Mouse (Mus musculus): ENCODE results near the gene Hmga1. TPM values are rescaled to one million over a fixed set of nuclear protein-coding genes. Genes with fewer than 3 reads are reported as not detected.

The Hmga1 gene
- total and polyA plus RNA-seq, 3 experiments: 43.8 to 88.7 (median 83.7) TPM

DNA sequence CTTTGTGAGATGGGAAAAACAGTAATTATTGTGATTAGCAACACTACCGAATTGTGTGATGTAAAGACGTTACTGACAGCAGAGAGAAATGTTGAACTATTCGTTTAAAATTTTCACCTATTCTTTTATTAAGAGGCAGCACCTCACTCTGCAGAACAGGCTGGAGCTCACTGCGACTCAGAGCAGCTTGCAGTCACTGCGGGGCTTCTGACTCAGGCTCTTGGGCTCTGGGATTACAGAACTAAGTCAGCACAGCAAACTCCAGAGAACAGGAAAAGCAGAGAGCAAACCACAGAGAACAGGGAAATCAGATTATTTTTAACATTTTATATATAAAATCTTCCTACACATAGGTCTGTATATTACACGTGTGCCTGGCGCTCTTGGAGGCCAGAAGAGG is 53.3 kb downstream of the Hmga1 start:
- no peaks in the 10 kb centered on the region for H3K27me3 ChIP-seq (replicated peaks)
- TF ChIP-seq RCOR1 (conservative IDR thresholded peaks at IDR 0.05; ENCODE audit: low read depth, low read length): no peak
- no peak for TF ChIP-seq CTCF (conservative IDR thresholded peaks at IDR 0.05 in 1 of 2, IDR thresholded peaks at IDR 0.05 in 1 of 2; ENCODE audit: low read depth in 2 of 2, low read length in 2 of 2)
- TF ChIP-seq MEF2A (IDR thresholded peaks at IDR 0.05; ENCODE audit: borderline replicate concordance, low read depth, low read length): no peak
- TF ChIP-seq ZKSCAN1 (IDR thresholded peaks at IDR 0.05; ENCODE audit: borderline replicate concordance, low read depth, low read length): no peak
- TF ChIP-seq USF2 (conservative IDR thresholded peaks at IDR 0.05; ENCODE audit: low read depth, low read length): no peak
- no peak for TF ChIP-seq SIN3A (IDR thresholded peaks at IDR 0.05; ENCODE audit: low read length)
- dilution Hi-C loops (cut with MboI; ENCODE audit: extremely low pct_ligation_motif_present, extremely low pct_unique_long_range_greater_than_20kb, low sequenced_read_pairs): no loop called here
- peaks cover 8 to 66% of the 10 kb centered on the region in 2 experiments for H3K36me3 ChIP-seq (replicated peaks in 1 of 2; ENCODE audit: control insufficient read depth in 1 of 2, insufficient read depth in 1 of 2, low read length in 1 of 2)
- in situ Hi-C loops (cut with MboI; ENCODE audit: low pct_ligation_motif_present, low pct_unique_long_range_greater_than_20kb, low sequenced_read_pairs): no loop called here
- H3K27ac ChIP-seq (ENCODE audit: insufficient read depth, low read depth): no peak overlapping the region
- no peak overlapping the region for H3K4me3 ChIP-seq (replicated peaks in 1 of 3; ENCODE audit: low read depth in 2 of 3, low read length in 2 of 3, poor library complexity in 1 of 3)
- DNase-seq (ENCODE audit: extremely low read depth): no peak
- peaks cover 16% of the 10 kb centered on the region for H3K79me2 ChIP-seq (replicated peaks; ENCODE audit: control insufficient read depth, extremely low read depth, insufficient read depth, poor library complexity, severe bottlenecking)
- H3K4me1 ChIP-seq (ENCODE audit: control insufficient read depth in 1 of 2, insufficient read depth in 2 of 2): peaks cover 0 to 14% of the 10 kb centered on the region in 2 experiments; a peak in 2 of 4 replicates
- no peak overlapping the region for H3K4me2 ChIP-seq (ENCODE audit: insufficient read depth, low read depth, poor library complexity, severe bottlenecking)
- no peak overlapping the region for H3K9ac ChIP-seq (ENCODE audit: insufficient read depth, low read depth)
- no peaks in the 10 kb centered on the region for H3K9me3 ChIP-seq (replicated peaks; ENCODE audit: low read length)

DNA sequence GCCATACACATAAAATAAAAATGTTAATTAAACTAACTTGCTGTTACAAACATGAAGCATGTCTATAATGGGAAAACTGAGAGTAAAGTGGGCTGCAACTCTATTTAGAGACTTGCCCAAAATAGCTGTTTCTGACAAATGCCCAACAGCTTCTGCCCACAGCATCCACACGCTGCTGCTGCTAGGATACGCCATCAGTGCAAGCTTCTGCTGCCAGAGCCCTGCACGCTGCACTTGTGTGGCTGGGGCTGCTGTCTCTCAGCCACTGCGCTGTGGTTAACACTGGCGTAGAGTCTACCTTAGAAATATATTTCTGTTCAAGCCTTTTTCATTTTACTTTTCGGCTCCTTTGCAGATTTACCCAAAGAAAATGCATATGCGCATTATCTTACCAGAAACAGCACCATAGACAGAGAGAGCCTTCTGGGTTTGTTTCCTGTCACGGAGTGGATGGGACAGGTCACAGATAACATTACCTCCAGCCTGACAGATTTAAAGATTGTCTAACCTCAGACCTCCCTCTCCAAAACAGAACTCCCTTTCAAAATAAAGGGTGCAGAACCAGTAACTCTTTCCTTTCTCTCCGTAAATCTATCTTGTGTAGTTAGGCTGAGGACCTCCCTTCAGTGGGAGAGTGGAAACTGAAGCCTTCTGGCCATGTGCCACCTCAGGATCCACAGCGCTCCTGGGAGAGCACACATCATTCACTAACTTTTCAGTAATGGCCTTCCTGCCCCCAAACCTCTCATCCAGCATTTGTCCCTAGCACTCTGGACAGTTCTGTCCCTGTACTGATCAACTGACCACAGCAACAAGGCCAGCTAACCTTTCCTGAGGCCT is 54.6 kb downstream of the Hmga1 start:
- peaks cover 8 to 75% of the 10 kb centered on the region in 2 experiments for H3K36me3 ChIP-seq (replicated peaks in 1 of 2; ENCODE audit: control insufficient read depth in 1 of 2, insufficient read depth in 1 of 2, low read length in 1 of 2)
- no peak for DNase-seq (ENCODE audit: extremely low read depth)
- no peaks in the 10 kb centered on the region for H3K27me3 ChIP-seq (replicated peaks)
- H3K4me3 ChIP-seq (replicated peaks in 1 of 3; ENCODE audit: low read depth in 2 of 3, low read length in 2 of 3, poor library complexity in 1 of 3): no peak overlapping the region
- dilution Hi-C loops (cut with MboI; ENCODE audit: extremely low pct_ligation_motif_present, extremely low pct_unique_long_range_greater_than_20kb, low sequenced_read_pairs): no loop called here
- no peak overlapping the region for H3K27ac ChIP-seq (ENCODE audit: insufficient read depth, low read depth)
- TF ChIP-seq MYC (IDR thresholded peaks at IDR 0.05; ENCODE audit: low read depth, low read length): no peak
- no peak for TF ChIP-seq RAD21 (IDR thresholded peaks at IDR 0.05; ENCODE audit: low read depth, low read length)
- no peak for TF ChIP-seq IRF4 (IDR thresholded peaks at IDR 0.05; ENCODE audit: low read depth, low read length)
- no peak for TF ChIP-seq MAZ (IDR thresholded peaks at IDR 0.05; ENCODE audit: low read depth, low read length)
- TF ChIP-seq E2F4 (IDR thresholded peaks at IDR 0.05; ENCODE audit: insufficient replicate concordance, low read depth, low read length): no peak
- no peak for TF ChIP-seq MXI1 (IDR thresholded peaks at IDR 0.05; ENCODE audit: low read depth, low read length)
- TF ChIP-seq POLR2A (IDR thresholded peaks at IDR 0.05; ENCODE audit: low read depth, low read length): no peak
- no peak for TF ChIP-seq ETS1 (conservative IDR thresholded peaks at IDR 0.05; ENCODE audit: low read depth, low read length)
- no peak for TF ChIP-seq RCOR1 (conservative IDR thresholded peaks at IDR 0.05; ENCODE audit: low read depth, low read length)
- no peak for TF ChIP-seq MAFK (IDR thresholded peaks at IDR 0.05; ENCODE audit: insufficient replicate concordance, low read length)
- TF ChIP-seq CHD2 (IDR thresholded peaks at IDR 0.05; ENCODE audit: low read length): no peak
- TF ChIP-seq NRF1 (IDR thresholded peaks at IDR 0.05; ENCODE audit: low read depth, low read length): no peak
- no peak for TF ChIP-seq JUN (IDR thresholded peaks at IDR 0.05; ENCODE audit: insufficient read depth, low read depth, low read length)
- TF ChIP-seq PAX5 (IDR thresholded peaks at IDR 0.05; ENCODE audit: low read length): no peak
- TF ChIP-seq JUND (conservative IDR thresholded peaks at IDR 0.05; ENCODE audit: low read depth, low read length): no peak
- no peak for TF ChIP-seq GABPA (IDR thresholded peaks at IDR 0.05; ENCODE audit: insufficient replicate concordance, low read depth, low read length)
- peaks cover 0 to 16% of the 10 kb centered on the region in 2 experiments; a peak in 2 of 4 replicates for H3K4me1 ChIP-seq (ENCODE audit: control insufficient read depth in 1 of 2, insufficient read depth in 2 of 2)
- in situ Hi-C loops (cut with MboI; ENCODE audit: low pct_ligation_motif_present, low pct_unique_long_range_greater_than_20kb, low sequenced_read_pairs): no loop called here
- peaks cover 20% of the 10 kb centered on the region for H3K79me2 ChIP-seq (replicated peaks; ENCODE audit: control insufficient read depth, extremely low read depth, insufficient read depth, poor library complexity, severe bottlenecking)
- H3K4me2 ChIP-seq (ENCODE audit: insufficient read depth, low read depth, poor library complexity, severe bottlenecking): no peak overlapping the region
- H3K9ac ChIP-seq (ENCODE audit: insufficient read depth, low read depth): no peak overlapping the region
- no peaks in the 10 kb centered on the region for H3K9me3 ChIP-seq (replicated peaks; ENCODE audit: low read length)
